8 mouse cellular contexts compared by ENCODE assay signal in the genomic region with DNA sequence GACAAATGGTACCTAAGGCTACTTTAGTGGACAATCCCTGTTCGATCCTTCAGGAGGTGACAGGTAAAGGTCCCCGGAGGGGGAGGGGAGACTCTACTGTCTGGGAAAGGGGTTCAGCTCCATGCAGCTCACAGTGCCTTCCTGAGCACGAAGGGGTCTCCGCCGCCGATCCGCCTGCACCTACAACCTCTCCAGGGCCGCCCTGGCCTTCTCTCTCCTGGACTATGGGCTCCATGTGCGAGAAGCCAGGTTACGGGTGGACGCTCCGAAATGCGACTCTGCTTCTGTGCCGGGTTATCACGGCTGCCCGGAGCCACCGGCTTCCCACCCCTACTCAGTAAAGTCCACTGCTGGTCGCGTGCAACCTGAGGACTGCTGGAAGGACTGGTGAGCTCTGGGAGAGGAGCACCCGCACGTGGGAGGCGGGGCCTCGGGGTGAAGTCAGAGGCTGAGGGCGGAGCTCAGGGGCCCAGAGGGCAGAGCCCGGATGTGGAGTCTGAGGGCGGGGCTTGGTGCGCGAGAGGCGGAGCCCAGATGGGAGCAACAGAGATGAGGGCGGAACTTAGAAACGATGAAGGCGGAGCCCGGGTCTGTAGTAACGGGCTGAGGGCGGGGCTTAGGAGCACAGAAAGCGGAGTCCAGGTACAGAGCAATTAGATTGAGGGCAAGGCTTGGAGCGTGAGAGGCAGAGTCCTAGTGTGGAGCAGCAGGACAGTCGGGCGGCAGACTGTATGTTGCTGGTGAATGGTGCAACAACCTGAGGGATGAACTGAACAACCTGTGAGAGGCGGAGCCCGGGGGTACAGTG. TPM values are rescaled to one million over a fixed set of nuclear protein-coding genes. Genes with fewer than 3 reads are reported as not detected.
DNase-seq lines count a peak whose midpoint lies in the region; ATAC-seq and TF ChIP-seq lines count a peak whose summit lies in the region.

No protein-coding gene starts in this region.

- ATAC-seq in frontal cortex, adult (ENCODE audit: low TSS enrichment), result peak; percentile 100
- ATAC-seq in hematopoietic stem cell, adult 5-6 weeks (replicated peaks in 1 of 2; ENCODE audit: insufficient read depth in 1 of 2, low FRiP score in 2 of 2, low TSS enrichment in 1 of 2, low read depth in 1 of 2, poor library complexity in 2 of 2, severe bottlenecking in 2 of 2), result peak; percentile 96 to 99
- ATAC-seq in lung, embryonic 14.5 days (ENCODE audit: insufficient read depth), result peak; percentile 98

- DNase-seq in ES-E14 (ENCODE audit: low read depth, low spot score), result peak; percentile 87
- peak; percentile 97 for DNase-seq in cerebellum, adult 9-11 months
- peak; percentile 88 to 91 for DNase-seq in layer of hippocampus, adult 8-10 months (ENCODE audit: low spot score in 2 of 2)
- peak; percentile 97 for DNase-seq in lung, embryonic 14.5 days
- peak; percentile 85 for DNase-seq in thymus, postnatal 0 days (ENCODE audit: low spot score)

- 7% methylated on average over 41 of the region's 41 CpGs for WGBS in lung, embryonic 14.5 days
- WGBS in olfactory bulb, adult 2 months, result 8% methylated on average over 41 of the region's 41 CpGs

- TF ChIP-seq CTCF in lung, embryonic 14.5 days (IDR thresholded peaks at IDR 0.05; ENCODE audit: low read depth), result no peak
- TF ChIP-seq CTCF in olfactory bulb, adult 2 months (IDR thresholded peaks at IDR 0.05; ENCODE audit: insufficient read depth, low read depth, low read length), result no peak

- in situ Hi-C loops in ES-E14 (cut with MboI; ENCODE audit: low sequenced_read_pairs in 2 of 2, unreplicated experiment in 2 of 2), result no loop called here

- H3K9me3 ChIP-seq in ES-E14 (ENCODE audit: control insufficient read depth, insufficient read depth, low read depth, low read length), result no peaks in the 10 kb centered on the region
- no peaks in the 10 kb centered on the region for H3K9me3 ChIP-seq in lung, embryonic 14.5 days (ENCODE audit: low read depth, low read length)

- no peaks in the 10 kb centered on the region for H3K27me3 ChIP-seq in lung, embryonic 14.5 days (ENCODE audit: insufficient read depth, low read length)

- H3K4me3 ChIP-seq in ES-E14 (ENCODE audit: insufficient read depth in 1 of 2, low read depth in 1 of 2, low read length in 2 of 2, poor library complexity in 1 of 2, severe bottlenecking in 1 of 2), result peak overlapping the region; percentile 63 to 67
- H3K4me3 ChIP-seq in lung, embryonic 14.5 days (ENCODE audit: low read depth, low read length), result peak overlapping the region; percentile 49
- H3K4me3 ChIP-seq in olfactory bulb, adult 2 months (ENCODE audit: insufficient read depth, low read depth, low read length), result peak overlapping the region; percentile 64

- TF ChIP-seq POLR2A in olfactory bulb, adult 2 months (IDR thresholded peaks at IDR 0.05; ENCODE audit: insufficient read depth, low read depth, low read length), result 0 out of 2 replicates have a peak, but pooled peaks have one; percentile 24

- H3K4me2 ChIP-seq in lung, embryonic 14.5 days, result peak overlapping the region; percentile 76

- no peaks in the 10 kb centered on the region for H3K36me3 ChIP-seq in ES-E14 (ENCODE audit: control insufficient read depth, insufficient read depth, low read length, poor library complexity, severe bottlenecking)
- H3K36me3 ChIP-seq in lung, embryonic 14.5 days (ENCODE audit: insufficient read depth), result no peaks in the 10 kb centered on the region

- H3K4me1 ChIP-seq in ES-E14 (ENCODE audit: control insufficient read depth in 2 of 2, insufficient read depth in 2 of 2, low read length in 2 of 2, poor library complexity in 1 of 2), result no peaks in the 10 kb centered on the region
- no peaks in the 10 kb centered on the region for H3K4me1 ChIP-seq in lung, embryonic 14.5 days (ENCODE audit: insufficient read depth)
- peaks cover 11% of the 10 kb centered on the region for H3K4me1 ChIP-seq in olfactory bulb, adult 2 months (ENCODE audit: control insufficient read depth, insufficient read depth, low read length)

- H3K27ac ChIP-seq in ES-E14 (ENCODE audit: insufficient read depth, low read depth, low read length, poor library complexity, severe bottlenecking), result 0 out of 2 replicates have a peak overlapping the region, but pooled peaks have one; percentile 22
- no peak overlapping the region for H3K27ac ChIP-seq in lung, embryonic 14.5 days (ENCODE audit: low read depth)
- H3K27ac ChIP-seq in olfactory bulb, adult 2 months (ENCODE audit: insufficient read depth, low read depth, low read length), result no peak overlapping the region

- peak overlapping the region; percentile 77 for H3K9ac ChIP-seq in ES-E14 (ENCODE audit: insufficient read depth, low read depth, low read length, poor library complexity, severe bottlenecking)
- H3K9ac ChIP-seq in lung, embryonic 14.5 days, result peak overlapping the region; percentile 46

TF ChIP-seq in ES-E14, 5 proteins besides CTCF, POLR2A, EP300 and RAD21:
- TF ChIP-seq ZC3H11A (IDR thresholded peaks at IDR 0.05; ENCODE audit: borderline replicate concordance, low read depth, low read length) (no peak), MAFK (IDR thresholded peaks at IDR 0.05; ENCODE audit: insufficient read depth, low read depth, low read length) (no peak), ZNF384 (IDR thresholded peaks at IDR 0.05; ENCODE audit: low read depth, low read length) (no peak), HCFC1 (IDR thresholded peaks at IDR 0.05; ENCODE audit: borderline replicate concordance, insufficient read depth, low read length) (no peak), CHD2 (IDR thresholded peaks at IDR 0.05; ENCODE audit: low read depth, low read length) (no peak)

RNA-seq across cellular contexts. Expression of gene 4930444G20Rik, which starts 9.5 kb away (rescaled TPM):
- 0.22 and 0.32 TPM in 2 replicates for total RNA-seq in ES-E14 (2012; rRNA removed)
- not detected in 2 replicates for total RNA-seq in hematopoietic stem cell, adult 5-6 weeks (2017)
- total RNA-seq in layer of hippocampus, adult 8-10 months (2022), result not detected
- polyA plus RNA-seq in lung, embryonic 14.5 days (2014; fragmentation: Nextera tagmentation; extraction: Ambion mirVana), result not detected in 2 replicates
- not detected in 2 replicates for polyA plus RNA-seq in olfactory bulb, adult 2 months (2012; ENCODE audit: insufficient read depth, insufficient read length, low replicate concordance, missing spikeins)
- not detected in 2 replicates for polyA plus RNA-seq in thymus, postnatal 0 days (2015; fragmentation: Nextera tagmentation; extraction: Ambion mirVana)
